In genomic region chr13:59145677-59146555, GRCm38 (mm10) we compare ENCODE assay signal across 8 mouse cellular contexts.
DNase-seq lines count a peak whose midpoint lies in the region; ATAC-seq lines count a peak whose summit lies in the region.

No protein-coding gene starts in this region.

- H3K4me1 ChIP-seq in forebrain, embryonic 10.5 days = peaks cover 48% of the 10 kb centered on the region
- peaks cover 41% of the 10 kb centered on the region for H3K4me1 ChIP-seq in neural tube, embryonic 13.5 days (replicated peaks)
- no peaks in the 10 kb centered on the region for H3K4me1 ChIP-seq in kidney, embryonic 15.5 days

- H3K36me3 ChIP-seq in forebrain, embryonic 10.5 days (replicated peaks) = no peaks in the 10 kb centered on the region
- no peaks in the 10 kb centered on the region for H3K36me3 ChIP-seq in neural tube, embryonic 13.5 days
- no peaks in the 10 kb centered on the region for H3K36me3 ChIP-seq in kidney, embryonic 15.5 days

- no peak overlapping the region for H3K9ac ChIP-seq in neural tube, embryonic 13.5 days
- H3K9ac ChIP-seq in kidney, embryonic 15.5 days = no peak overlapping the region

- no peaks in the 10 kb centered on the region for H3K9me3 ChIP-seq in forebrain, embryonic 10.5 days
- no peaks in the 10 kb centered on the region for H3K9me3 ChIP-seq in neural tube, embryonic 13.5 days
- H3K9me3 ChIP-seq in kidney, embryonic 15.5 days (replicated peaks) = no peaks in the 10 kb centered on the region

- peak overlapping the region; percentile 81 for H3K27ac ChIP-seq in forebrain, embryonic 10.5 days
- H3K27ac ChIP-seq in neural tube, embryonic 13.5 days (replicated peaks) = peak overlapping the region; percentile 93
- H3K27ac ChIP-seq in kidney, embryonic 15.5 days = no peak overlapping the region

- intact Hi-C loops in heart, postnatal 25 days (cut with DNase I) = no loop called here
- intact Hi-C loops in left cerebral cortex, postnatal 10 days (cut with DNase I) = loop anchor here (2.0 kb wide), 1 partner anchor 55 kb away; no protein-coding TSS in a partner anchor

- H3K4me3 ChIP-seq in forebrain, embryonic 10.5 days = no peak overlapping the region
- no peak overlapping the region for H3K4me3 ChIP-seq in neural tube, embryonic 13.5 days
- H3K4me3 ChIP-seq in kidney, embryonic 15.5 days (replicated peaks) = no peak overlapping the region

- peak overlapping the region; percentile 18; the same call in 1 of the 2 replicates for H3K4me2 ChIP-seq in neural tube, embryonic 13.5 days
- no peak overlapping the region for H3K4me2 ChIP-seq in kidney, embryonic 15.5 days

- 64% methylated on average over 21 of the region's 21 CpGs for WGBS in forebrain, embryonic 10.5 days
- WGBS in neural tube, embryonic 13.5 days = 40% methylated on average over 21 of the region's 21 CpGs
- WGBS in kidney, embryonic 15.5 days = 65% methylated on average over 21 of the region's 21 CpGs

- peak; percentile 69 for ATAC-seq in neural tube, embryonic 13.5 days (ENCODE audit: low read depth)
- ATAC-seq in kidney, embryonic 15.5 days (replicated peaks; ENCODE audit: low FRiP score) = no peak

- peak; percentile 59 for DNase-seq in kidney, postnatal 10 days
- no peak for DNase-seq in kidney, adult 9 months
- DNase-seq in forebrain, embryonic 10.5 days (ENCODE audit: extremely low spot score, low spot score) = peak; percentile 69
- peak; percentile 24 for DNase-seq in heart, postnatal 25 days (ENCODE audit: low spot score)
- DNase-seq in left cerebral cortex, postnatal 10 days (ENCODE audit: extremely low spot score in 1 of 2, low spot score in 2 of 2) = peak; percentile 92 to 94
- no peak for DNase-seq in thymus, postnatal 36 days

- H3K27me3 ChIP-seq in forebrain, embryonic 10.5 days (ENCODE audit: poor library complexity, severe bottlenecking) = no peaks in the 10 kb centered on the region
- H3K27me3 ChIP-seq in neural tube, embryonic 13.5 days = no peaks in the 10 kb centered on the region; the same call in 1 of the 2 replicates
- H3K27me3 ChIP-seq in kidney, embryonic 15.5 days = no peaks in the 10 kb centered on the region

Comparison
In these comparisons a context has a peak if more than half of its experiments do, and no peak if none do; other contexts are left out.
1. DNase-seq: peak in kidney, postnatal 10 days (single experiment), forebrain, embryonic 10.5 days (single experiment), heart, postnatal 25 days (single experiment) and left cerebral cortex, postnatal 10 days (2 of 2); none in kidney, adult 9 months (single experiment) and thymus, postnatal 36 days (0 of 2).